Mouse (Mus musculus) B cell, adult 2 months (primary cell): ENCODE measurements around the gene Nif3l1.

Source experiments
- DNase-seq, 2 experiments: peaks; one replicate each; pipeline ENCODE4 v3.0.0; 2022

Gene Nif3l1

GRCm38 (mm10) chr1:58445143-58445722 is at the start of gene Nif3l1, which contains the start of gene Ppil3:
TSS of gene Nif3l1 (plus strand) at chr1:58445151.
TSS of gene Ppil3 (minus strand) at chr1:58445486.
- DNase-seq = peak; percentile 81 to 82

- no peak for DNase-seq
These were observed 49.6 kb upstream of the Nif3l1 start for GRCm38 (mm10) chr1:58395341-58395740.

- no peak for DNase-seq
These were observed 48.8 kb upstream of the Nif3l1 start for GRCm38 (mm10) chr1:58396179-58396578.

GRCm38 (mm10) chr1:58397731-58398130 is 47.2 kb upstream of the Nif3l1 start:
- no peak for DNase-seq

- DNase-seq = no peak
These were observed 43.6 kb upstream of the Nif3l1 start for GRCm38 (mm10) chr1:58401396-58401795.

- DNase-seq = no peak
These were observed 41.2 kb upstream of the Nif3l1 start for GRCm38 (mm10) chr1:58403745-58404144.

GRCm38 (mm10) chr1:58407321-58407720 is 37.6 kb upstream of the Nif3l1 start:
- no peak for DNase-seq

GRCm38 (mm10) chr1:58408141-58408540 is 36.8 kb upstream of the Nif3l1 start:
- no peak for DNase-seq

GRCm38 (mm10) chr1:58409553-58410197 is 35.3 kb upstream of the Nif3l1 start:
- peak; percentile 42 to 46 for DNase-seq

- no peak for DNase-seq
These were observed 34.8 kb upstream of the Nif3l1 start for GRCm38 (mm10) chr1:58410198-58410588.

- no peak for DNase-seq
These were observed 34.2 kb upstream of the Nif3l1 start for GRCm38 (mm10) chr1:58410776-58411175.

- peak in 1 of 2 experiments; percentile 57 for DNase-seq
These were observed 29.5 kb upstream of the Nif3l1 start for GRCm38 (mm10) chr1:58415442-58415841.

GRCm38 (mm10) chr1:58416048-58416447 is 28.9 kb upstream of the Nif3l1 start:
- DNase-seq = no peak

- no peak for DNase-seq
These were observed 24.9 kb upstream of the Nif3l1 start for GRCm38 (mm10) chr1:58420032-58420431.

- no peak for DNase-seq
These were observed 24.0 kb upstream of the Nif3l1 start for GRCm38 (mm10) chr1:58420961-58421360.

- DNase-seq = peak; percentile 70 to 74
These were observed 22.1 kb upstream of the Nif3l1 start for GRCm38 (mm10) chr1:58422879-58423278.

- DNase-seq = peak; percentile 99
These were observed 21.3 kb upstream of the Nif3l1 start, which contains the start of gene Clk1 for GRCm38 (mm10) chr1:58423371-58424248. TSS of gene Clk1 (minus strand) at chr1:58424066.

GRCm38 (mm10) chr1:58424551-58424950 is 20.4 kb upstream of the Nif3l1 start:
- no peak for DNase-seq

GRCm38 (mm10) chr1:58444691-58445090 is 260 bp upstream of the Nif3l1 start:
- DNase-seq = peak in 1 of 2 experiments; percentile 12

GRCm38 (mm10) chr1:58445861-58446260 is 910 bp downstream of the Nif3l1 start:
- peak; percentile 31 to 32 for DNase-seq

GRCm38 (mm10) chr1:58447766-58448165 is 2.8 kb downstream of the Nif3l1 start:
- DNase-seq = no peak

GRCm38 (mm10) chr1:58448396-58448795 is 3.4 kb downstream of the Nif3l1 start:
- no peak for DNase-seq

GRCm38 (mm10) chr1:58454316-58454715 is 9.4 kb downstream of the Nif3l1 start:
- peak; percentile 28 to 38 for DNase-seq

GRCm38 (mm10) chr1:58458175-58458574 is 13.2 kb downstream of the Nif3l1 start:
- DNase-seq = no peak
